Mouse (Mus musculus) liver, embryonic 14.5 days (tissue): ENCODE data around the gene Susd4.

Source experiments
- CTCF ChIP-seq: IDR thresholded peaks from 2 replicates; pipeline ENCODE4 v1.5.1; 2016; ENCODE audit warnings: antibody characterized with exemption, low read depth, control low read depth
- EP300 ChIP-seq: IDR thresholded peaks from 2 replicates; pipeline ENCODE4 v1.6.1; 2016; ENCODE audit warnings: antibody characterized with exemption, low read depth

DNA sequence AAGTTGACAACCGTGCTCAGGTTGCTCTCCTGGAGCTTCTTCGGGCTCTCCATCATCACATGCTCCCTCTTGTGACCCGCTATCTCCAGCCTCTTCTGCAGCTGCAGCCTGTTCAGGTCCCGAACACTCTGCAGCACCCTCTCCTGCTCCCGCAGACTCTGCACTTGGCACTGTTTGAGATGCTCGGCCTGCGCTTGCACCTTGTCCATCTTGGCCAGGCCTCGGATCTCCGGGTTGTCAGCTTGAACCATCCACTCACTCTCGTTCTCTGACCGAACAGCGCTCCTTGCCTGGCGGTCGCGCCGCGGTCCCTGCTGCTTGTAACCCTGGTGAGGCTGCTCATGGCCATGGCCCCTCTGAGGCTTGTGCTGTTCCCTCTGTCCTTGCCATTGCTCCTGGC, 15.8 kb upstream of the Susd4 start:
- TF ChIP-seq CTCF (no peak), EP300 (no peak)
